Mouse (Mus musculus) brain, embryonic 18.5 days (tissue): Measurements from ENCODE around the gene Cep152.

Source experiments
- DNase-seq: peaks from one replicate; pipeline ENCODE4 v3.0.0-alpha.2; 2012; ENCODE audit warnings: low read depth, low spot score

Gene Cep152

GRCm38 (mm10) chr2:125624127-125624685 lies 707 bp downstream of the Cep152 start:
- no peak for DNase-seq

GRCm38 (mm10) chr2:125623211-125623610 lies 1.7 kb downstream of the Cep152 start:
- no peak for DNase-seq

GRCm38 (mm10) chr2:125620213-125620907 lies 4.6 kb downstream of the Cep152 start:
- no peak for DNase-seq

GRCm38 (mm10) chr2:125615858-125616424 lies 9.0 kb downstream of the Cep152 start:
- DNase-seq, result no peak

- no peak for DNase-seq
Observed at GRCm38 (mm10) chr2:125615440-125615839, 9.5 kb downstream of the Cep152 start.

- no peak for DNase-seq
Observed at GRCm38 (mm10) chr2:125606220-125606845, 18.6 kb downstream of the Cep152 start.

GRCm38 (mm10) chr2:125604646-125605045 lies 20.3 kb downstream of the Cep152 start:
- DNase-seq, result no peak

GRCm38 (mm10) chr2:125602970-125603369 lies 21.9 kb downstream of the Cep152 start:
- DNase-seq, result no peak

- DNase-seq, result no peak
Observed at GRCm38 (mm10) chr2:125598958-125599357, 26.0 kb downstream of the Cep152 start.

- DNase-seq, result no peak
Observed at GRCm38 (mm10) chr2:125598251-125598650, 26.7 kb downstream of the Cep152 start.

GRCm38 (mm10) chr2:125594786-125595185 lies 30.1 kb downstream of the Cep152 start:
- DNase-seq, result no peak

GRCm38 (mm10) chr2:125594072-125594471 lies 30.8 kb downstream of the Cep152 start:
- no peak for DNase-seq

GRCm38 (mm10) chr2:125591895-125592294 lies 33.0 kb downstream of the Cep152 start:
- no peak for DNase-seq

GRCm38 (mm10) chr2:125589287-125589686 lies 35.6 kb downstream of the Cep152 start:
- DNase-seq, result no peak

- no peak for DNase-seq
Observed at GRCm38 (mm10) chr2:125581081-125581480, 43.8 kb downstream of the Cep152 start.

- no peak for DNase-seq
Observed at GRCm38 (mm10) chr2:125577670-125578069, 47.2 kb downstream of the Cep152 start.

GRCm38 (mm10) chr2:125576498-125576897 lies 48.4 kb downstream of the Cep152 start:
- DNase-seq, result no peak

- no peak for DNase-seq
Observed at GRCm38 (mm10) chr2:125575766-125576165, 49.1 kb downstream of the Cep152 start.

GRCm38 (mm10) chr2:125563884-125564283 lies 61.0 kb downstream of the Cep152 start:
- no peak for DNase-seq

- no peak for DNase-seq
Observed at GRCm38 (mm10) chr2:125562407-125562806, 62.5 kb downstream of the Cep152 start.

GRCm38 (mm10) chr2:125560037-125560436 lies 64.9 kb downstream of the Cep152 start:
- no peak for DNase-seq
